Mouse (Mus musculus) heart, postnatal 10 days (tissue): ENCODE data around the gene Efnb2. TPM values are rescaled to one million over a fixed set of nuclear protein-coding genes. Genes with fewer than 3 reads are reported as not detected.
A peak's percentile ranks its signal among the peaks of the same experiment; 100 is the strongest.

Experiments used
- DNase-seq, 2 experiments: peaks; one replicate each; pipeline ENCODE4 v3.0.0; 2021
- intact Hi-C: fragments of 180-260 bp; cut with DNase I; formaldehyde crosslinking; loops from one replicate; pipeline ENCODE4 v1.15.1; 2025
- total RNA-seq, 2 experiments: library from RNA; stranded (reverse); gene quantifications; 2 replicates each; pipeline ENCODE4 v1.2.3; 2021

The Efnb2 gene
- total RNA-seq, 2 experiments from 2014 or later: 44.6 to 49.7 TPM

- intact Hi-C loops: no loop called here
- DNase-seq: no peak
These were observed 40.5 kb downstream of the Efnb2 start for GRCm38 (mm10) chr8:8620536-8620935.

- intact Hi-C loops: no loop called here
- no peak for DNase-seq
These were observed 41.5 kb downstream of the Efnb2 start for GRCm38 (mm10) chr8:8619221-8620194.

- DNase-seq: no peak
- intact Hi-C loops: no loop called here
These were observed 47.2 kb downstream of the Efnb2 start for GRCm38 (mm10) chr8:8613844-8614243.

GRCm38 (mm10) chr8:8611928-8612327 is 49.1 kb downstream of the Efnb2 start:
- intact Hi-C loops: no loop called here
- DNase-seq: no peak

GRCm38 (mm10) chr8:8609791-8610190 is 51.3 kb downstream of the Efnb2 start:
- DNase-seq: no peak
- intact Hi-C loops: no loop called here

- no peak for DNase-seq
- intact Hi-C loops: no loop called here
These were observed 51.9 kb downstream of the Efnb2 start for GRCm38 (mm10) chr8:8609141-8609540.

GRCm38 (mm10) chr8:8605621-8606020 is 55.4 kb downstream of the Efnb2 start:
- intact Hi-C loops: no loop called here
- DNase-seq: no peak

GRCm38 (mm10) chr8:8603875-8604274 is 57.2 kb downstream of the Efnb2 start:
- intact Hi-C loops: no loop called here
- DNase-seq: peak in 1 of 2 experiments; percentile 12

- DNase-seq: peak in 1 of 2 experiments; percentile 11
- intact Hi-C loops: no loop called here
These were observed 58.2 kb downstream of the Efnb2 start for GRCm38 (mm10) chr8:8602616-8603461.

GRCm38 (mm10) chr8:8599931-8600330 is 61.1 kb downstream of the Efnb2 start:
- DNase-seq: no peak
- intact Hi-C loops: no loop called here

GRCm38 (mm10) chr8:8597434-8597833 is 63.6 kb downstream of the Efnb2 start:
- DNase-seq: no peak
- intact Hi-C loops: no loop called here

- intact Hi-C loops: no loop called here
- no peak for DNase-seq
These were observed 65.0 kb downstream of the Efnb2 start for GRCm38 (mm10) chr8:8595831-8596611.

GRCm38 (mm10) chr8:8593812-8594211 is 67.2 kb downstream of the Efnb2 start:
- DNase-seq: no peak
- intact Hi-C loops: no loop called here

GRCm38 (mm10) chr8:8593371-8593770 is 67.7 kb downstream of the Efnb2 start:
- intact Hi-C loops: no loop called here
- no peak for DNase-seq

GRCm38 (mm10) chr8:8592331-8592730 is 68.7 kb downstream of the Efnb2 start:
- DNase-seq: no peak
- intact Hi-C loops: no loop called here

- no peak for DNase-seq
- intact Hi-C loops: no loop called here
These were observed 77.1 kb downstream of the Efnb2 start for GRCm38 (mm10) chr8:8583981-8584377.

- intact Hi-C loops: no loop called here
- no peak for DNase-seq
These were observed 77.6 kb downstream of the Efnb2 start for GRCm38 (mm10) chr8:8583290-8583980.

- no peak for DNase-seq
- intact Hi-C loops: no loop called here
These were observed 83.2 kb downstream of the Efnb2 start for GRCm38 (mm10) chr8:8577770-8578303.

- intact Hi-C loops: no loop called here
- DNase-seq: no peak
These were observed 84.2 kb downstream of the Efnb2 start for GRCm38 (mm10) chr8:8576833-8577232.

GRCm38 (mm10) chr8:8576286-8576685 is 84.8 kb downstream of the Efnb2 start:
- intact Hi-C loops: no loop called here
- DNase-seq: no peak
